Mouse (Mus musculus): Measurements from ENCODE around the gene Dnah9. TPM values are rescaled to one million over a fixed set of nuclear protein-coding genes. Genes with fewer than 3 reads are reported as not detected.

Dnah9 gene
- polyA plus RNA-seq, 1 experiment from 2014 or later: 0.11 TPM

- WGBS: under 1% methylated on average over 54 of the region's 58 CpGs
- peak; percentile 96 for DNase-seq (ENCODE audit: low spot score)
These were observed 361.3 kb downstream of the Dnah9 start, which contains the start of gene Zkscan6 for GRCm38 (mm10) chr11:65806909-65807504. Gene Zkscan6 (plus strand): TSS chr11:65807175.

GRCm38 (mm10) chr11:65806321-65806904 lies 361.9 kb downstream of the Dnah9 start:
- WGBS: under 1% methylated on average over 20 of the region's 20 CpGs
- no peaks in the 10 kb centered on the region for H3K4me1 ChIP-seq (replicated peaks; ENCODE audit: control insufficient read depth, insufficient read depth)
- peak overlapping the region; percentile 83 for H3K4me3 ChIP-seq (ENCODE audit: low read depth, low read length)
- DNase-seq (ENCODE audit: low spot score): peak; percentile 66
- peak; percentile 76 for ATAC-seq (ENCODE audit: low FRiP score, low TSS enrichment)
- H3K9ac ChIP-seq (ENCODE audit: low read length): peak overlapping the region; percentile 86
- H3K9me3 ChIP-seq (ENCODE audit: control insufficient read depth, low read length): no peaks in the 10 kb centered on the region
- TF ChIP-seq CTCF (IDR thresholded peaks at IDR 0.05; ENCODE audit: low read depth) (no peak), EP300 (optimal IDR thresholded peaks at IDR 0.05) (no peak)
- H3K27me3 ChIP-seq (ENCODE audit: control insufficient read depth, insufficient read depth, low read length): no peaks in the 10 kb centered on the region
- H3K36me3 ChIP-seq (ENCODE audit: control insufficient read depth, insufficient read depth, low read length): no peaks in the 10 kb centered on the region
- H3K4me2 ChIP-seq (replicated peaks; ENCODE audit: low read depth): peak overlapping the region; percentile 80
- peak overlapping the region; percentile 92 for H3K27ac ChIP-seq (replicated peaks)

More at GRCm38 (mm10) chr11:65806909-65807504, 361.3 kb downstream of the Dnah9 start, which contains the start of gene Zkscan6:
- H3K36me3 ChIP-seq (ENCODE audit: control insufficient read depth, insufficient read depth, low read length): no peaks in the 10 kb centered on the region
- peak within 1 kb of the TSS; percentile 92 for H3K27ac ChIP-seq (replicated peaks)
- TF ChIP-seq EP300 (optimal IDR thresholded peaks at IDR 0.05): no peak
- no peaks in the 10 kb centered on the region for H3K4me1 ChIP-seq (replicated peaks; ENCODE audit: control insufficient read depth, insufficient read depth)
- H3K9ac ChIP-seq (ENCODE audit: low read length): peak within 1 kb of the TSS; percentile 86
- H3K4me2 ChIP-seq (replicated peaks; ENCODE audit: low read depth): peak within 1 kb of the TSS; percentile 80
- no peaks in the 10 kb centered on the region for H3K27me3 ChIP-seq (ENCODE audit: control insufficient read depth, insufficient read depth, low read length)
- H3K4me3 ChIP-seq (ENCODE audit: low read depth, low read length): peak within 1 kb of the TSS; percentile 83
- peak; percentile 98 for ATAC-seq (ENCODE audit: low FRiP score, low TSS enrichment)
- no peaks in the 10 kb centered on the region for H3K9me3 ChIP-seq (ENCODE audit: control insufficient read depth, low read length)

- no peak overlapping the region for H3K4me2 ChIP-seq (replicated peaks; ENCODE audit: low read depth)
- H3K9me3 ChIP-seq (ENCODE audit: control insufficient read depth, low read length): no peaks in the 10 kb centered on the region
- ATAC-seq (ENCODE audit: low FRiP score, low TSS enrichment) (no peak), DNase-seq (ENCODE audit: low spot score) (no peak)
- no peak overlapping the region for H3K9ac ChIP-seq (ENCODE audit: low read length)
- no peaks in the 10 kb centered on the region for H3K36me3 ChIP-seq (ENCODE audit: control insufficient read depth, insufficient read depth, low read length)
- H3K27ac ChIP-seq (replicated peaks): no peak overlapping the region
- no peak overlapping the region for H3K4me3 ChIP-seq (ENCODE audit: low read depth, low read length)
- WGBS: 51% methylated on average over 3 of the region's 3 CpGs
- no peaks in the 10 kb centered on the region for H3K27me3 ChIP-seq (ENCODE audit: control insufficient read depth, insufficient read depth, low read length)
- no peaks in the 10 kb centered on the region for H3K4me1 ChIP-seq (replicated peaks; ENCODE audit: control insufficient read depth, insufficient read depth)
- TF ChIP-seq CTCF (IDR thresholded peaks at IDR 0.05; ENCODE audit: low read depth) (no peak), EP300 (optimal IDR thresholded peaks at IDR 0.05) (no peak)
These were observed 366.5 kb downstream of the Dnah9 start for GRCm38 (mm10) chr11:65801899-65802298.

GRCm38 (mm10) chr11:65795896-65796295 lies 372.5 kb downstream of the Dnah9 start:
- Histone ChIP-seq H3K4me1 (replicated peaks; ENCODE audit: control insufficient read depth, insufficient read depth) (no peaks in the 10 kb centered on the region), H3K36me3 (ENCODE audit: control insufficient read depth, insufficient read depth, low read length) (no peaks in the 10 kb centered on the region), H3K27me3 (ENCODE audit: control insufficient read depth, insufficient read depth, low read length) (no peaks in the 10 kb centered on the region), H3K4me3 (ENCODE audit: low read depth, low read length) (no peak overlapping the region), H3K9ac (ENCODE audit: low read length) (no peak overlapping the region), H3K27ac (replicated peaks) (no peak overlapping the region), H3K4me2 (replicated peaks; ENCODE audit: low read depth) (no peak overlapping the region), H3K9me3 (ENCODE audit: control insufficient read depth, low read length) (no peaks in the 10 kb centered on the region)
- 76% methylated on average over 1 of the region's 1 CpGs for WGBS
- TF ChIP-seq EP300 (optimal IDR thresholded peaks at IDR 0.05) (no peak), CTCF (IDR thresholded peaks at IDR 0.05; ENCODE audit: low read depth) (no peak)
- DNase-seq (ENCODE audit: low spot score) (no peak), ATAC-seq (ENCODE audit: low FRiP score, low TSS enrichment) (no peak)

GRCm38 (mm10) chr11:65794428-65795219 lies 373.7 kb downstream of the Dnah9 start:
- no peak for TF ChIP-seq CTCF (IDR thresholded peaks at IDR 0.05; ENCODE audit: low read depth)
- ATAC-seq (ENCODE audit: low FRiP score, low TSS enrichment) (no peak), DNase-seq (ENCODE audit: low spot score) (no peak)
- Histone ChIP-seq H3K4me1 (replicated peaks; ENCODE audit: control insufficient read depth, insufficient read depth) (no peaks in the 10 kb centered on the region), H3K36me3 (ENCODE audit: control insufficient read depth, insufficient read depth, low read length) (no peaks in the 10 kb centered on the region), H3K9ac (ENCODE audit: low read length) (no peak overlapping the region), H3K4me3 (ENCODE audit: low read depth, low read length) (no peak overlapping the region), H3K27me3 (ENCODE audit: control insufficient read depth, insufficient read depth, low read length) (no peaks in the 10 kb centered on the region), H3K4me2 (replicated peaks; ENCODE audit: low read depth) (no peak overlapping the region), H3K27ac (replicated peaks) (no peak overlapping the region), H3K9me3 (ENCODE audit: control insufficient read depth, low read length) (no peaks in the 10 kb centered on the region)
- WGBS: 49% methylated on average over 10 of the region's 10 CpGs
